Mouse (Mus musculus): ENCODE results near the gene Theg.

GRCm38 (mm10) chr10:79574350-79574749, 12.8 kb downstream of the Theg start:
- no peak for TF ChIP-seq CTCF (IDR thresholded peaks at IDR 0.05; ENCODE audit: low read depth)
- no peak for TF ChIP-seq EP300 (IDR thresholded peaks at IDR 0.05; ENCODE audit: low read depth)

Data from liver, postnatal 0 days (tissue).